Mouse (Mus musculus) left cerebral cortex, adult 6 months (tissue): ENCODE results near the gene Sult1d1. TPM values are rescaled to one million over a fixed set of nuclear protein-coding genes. Genes with fewer than 3 reads are reported as not detected.

ENCODE experiments used
- long read RNA-seq, 2 experiments: library from polyadenylated mRNA; unstranded; transcript quantifications; one replicate each; pipeline ENCODE4 v2.0.0; 2019 to 2020
- polyA plus RNA-seq: library from polyadenylated mRNA; unstranded; fragments of <200 nt; fragmentation: Nextera tagmentation; gene quantifications from 2 replicates; pipeline ENCODE4 v1.2.3, GENCODE M21; 2021

Gene Sult1d1
- polyA plus RNA-seq, result not detected in 2 replicates
- long read RNA-seq, experiment 1, partial matches to known transcripts, result 0 of 2 reads
- long read RNA-seq, experiment 1, other reads (novel, unspliced or antisense), result 0 of 2 reads
- long read RNA-seq, experiment 2, result 0 reads

DNA sequence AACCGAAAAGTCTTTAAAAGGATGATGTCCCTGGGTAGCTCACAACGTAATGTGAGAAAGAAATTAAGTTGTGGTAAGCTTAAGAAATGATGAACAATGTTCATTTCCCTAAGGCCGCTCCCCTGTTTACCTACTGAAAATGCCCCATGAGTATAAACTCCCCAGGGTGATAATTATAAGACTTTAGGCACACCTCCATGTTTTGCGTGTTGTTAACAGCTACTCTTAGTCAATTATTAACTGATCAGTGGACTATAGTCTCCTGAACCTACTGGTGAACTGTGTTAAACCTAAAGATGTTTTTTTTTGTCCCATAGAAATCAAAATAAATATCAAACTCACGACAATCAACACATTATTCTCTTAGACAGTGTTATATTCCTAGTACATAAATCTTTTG is at the start of gene Sult1d1:
Gene Sult1d1, minus strand, starts transcription at position 183 of the 400 bp plus-strand sequence.

DNA sequence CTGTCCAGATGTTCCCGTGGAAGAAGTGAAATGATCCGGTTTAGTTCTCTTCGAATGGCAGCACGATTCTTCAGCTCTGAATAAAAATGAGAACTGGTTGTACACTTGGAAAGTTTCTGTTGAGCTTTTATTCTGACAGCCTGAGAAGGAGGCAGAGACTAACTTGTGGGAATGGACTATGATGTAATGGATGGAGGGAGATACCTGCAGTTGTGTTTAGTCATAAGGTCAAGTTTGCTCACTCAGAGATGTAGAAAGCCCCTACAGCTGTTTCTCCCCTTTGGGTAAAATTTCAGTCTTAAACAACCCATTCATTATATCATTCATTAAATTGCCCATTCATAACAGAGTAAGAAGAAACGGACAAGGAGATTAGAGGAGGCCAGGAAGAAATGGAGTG is 22.7 kb upstream of the Sult1d1 start, which contains the start of gene Sult1e1:
Gene Sult1e1, minus strand, starts transcription at position 101 of the 400 bp plus-strand sequence.

DNA sequence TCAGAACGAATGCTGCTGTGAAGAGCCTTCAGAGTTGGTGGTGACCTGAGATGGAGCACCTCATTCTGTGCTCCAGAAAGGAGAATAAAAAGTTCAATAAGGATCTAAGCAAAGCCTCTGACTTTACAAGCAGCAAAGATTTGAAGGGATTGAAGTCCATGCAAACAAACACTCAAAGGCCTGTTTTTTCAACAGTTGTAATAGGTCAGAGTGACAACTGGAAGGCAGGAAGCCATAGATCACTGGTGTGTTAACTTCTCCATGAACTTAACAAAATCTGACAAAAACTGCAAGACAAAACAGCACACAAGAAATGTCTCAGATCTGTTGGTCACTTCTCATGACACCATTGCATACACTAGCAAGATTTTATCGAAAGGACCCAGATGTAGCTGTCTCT is 30.7 kb downstream of the Sult1d1 start, which contains the start of gene Sult1b1:
Gene Sult1b1, minus strand, starts transcription at position 85 of the 400 bp plus-strand sequence.

Other genes starting within 250 kb of the Sult1d1 start
- gene Ugt2a3, start 231.8 kb downstream of the Sult1d1 start, polyA plus RNA-seq, result not detected in 2 replicates
- gene Ugt2b38, start 144.8 kb downstream of the Sult1d1 start, polyA plus RNA-seq, result not detected in 2 replicates
- gene Ugt2a2, start 86.8 kb downstream of the Sult1d1 start, polyA plus RNA-seq, result not detected in 2 replicates
- gene Gm43638, start 82.2 kb downstream of the Sult1d1 start, polyA plus RNA-seq, result not detected in 2 replicates
- gene Ugt2a1, start 78.2 kb downstream of the Sult1d1 start, polyA plus RNA-seq, result not detected in 2 replicates
- not detected in 2 replicates for gene Sult1b1, start 30.8 kb downstream of the Sult1d1 start, polyA plus RNA-seq
- not detected in 2 replicates for gene Sult1e1, start 22.6 kb upstream of the Sult1d1 start, polyA plus RNA-seq
- gene Csn1s1, start 97.2 kb upstream of the Sult1d1 start, polyA plus RNA-seq, result not detected in 2 replicates
- gene Csn2, start 130.6 kb upstream of the Sult1d1 start, polyA plus RNA-seq, result not detected in 2 replicates
- gene Csn1s2a, start 205.5 kb upstream of the Sult1d1 start, polyA plus RNA-seq, result not detected in 2 replicates
- not detected in 2 replicates for gene Csn1s2b, start 239.1 kb upstream of the Sult1d1 start, polyA plus RNA-seq